Mouse (Mus musculus): Measurements from ENCODE around the gene 1700102P08Rik.

- TF ChIP-seq POLR2A (IDR thresholded peaks at IDR 0.05; ENCODE audit: insufficient read length, low read depth): no peak
- no peak for TF ChIP-seq MYOD1 (IDR thresholded peaks at IDR 0.05; ENCODE audit: control insufficient read depth in 1 of 3, insufficient read length in 2 of 3, low read depth in 2 of 3)
- TF ChIP-seq REST (IDR thresholded peaks at IDR 0.05; ENCODE audit: insufficient read depth, insufficient read length): no peak
- no peak for TF ChIP-seq TCF12 (IDR thresholded peaks at IDR 0.05; ENCODE audit: insufficient read depth, poor library complexity, severe bottlenecking)
- TF ChIP-seq E2F4 (IDR thresholded peaks at IDR 0.05; ENCODE audit: insufficient read depth): no peak
- TF ChIP-seq USF1 (IDR thresholded peaks at IDR 0.05; ENCODE audit: low read depth): no peak
Measured at GRCm38 (mm10) chr9:108389220-108389619, 3.4 kb upstream of the 1700102P08Rik start.

Data from myocyte (in vitro differentiated cells).